Mouse (Mus musculus) bone marrow macrophage, adult 2 months (primary cell): Measurements from ENCODE around the gene Megf9.

Experiments
- CTCF ChIP-seq: IDR thresholded peaks from 2 replicates; pipeline ENCODE4 v1.5.1; 2012; ENCODE audit warnings: low read depth, mild to moderate bottlenecking, low read length, moderate library complexity
- POLR2A ChIP-seq: IDR thresholded peaks from 2 replicates; pipeline ENCODE4 v1.6.1; 2012; ENCODE audit warnings: mild to moderate bottlenecking, low read depth, low read length, borderline replicate concordance

GRCm38 (mm10) chr4:70509987-70510386 is 24.8 kb downstream of the Megf9 start:
- TF ChIP-seq CTCF (no peak), POLR2A (no peak)
